Mouse (Mus musculus) midbrain, postnatal 0 days (tissue): ENCODE data around the gene Ccdc50. TPM values are rescaled to one million over a fixed set of nuclear protein-coding genes. Genes with fewer than 3 reads are reported as not detected.

Source experiments
- ATAC-seq: fragments of 200-750 bp; cut with Nextera tagmentation; 2 replicates; pipeline ENCODE4 v1.8.0; 2017; ENCODE audit warnings: moderate number of reproducible peaks, mild to moderate bottlenecking, moderate TSS enrichment, moderate library complexity; ENCODE audit not compliant: low FRiP score
- DNase-seq: peaks from one replicate; pipeline ENCODE4 v3.0.0-alpha.2; 2015; ENCODE audit warnings: low spot score
- H3K27ac ChIP-seq: fragments of 300-500 bp; sonication (generic); 2 replicates; pipeline ENCODE4 v1.5.1; 2014; ENCODE audit warnings: low read depth, mild to moderate bottlenecking, low read length, mixed read lengths
- H3K27me3 ChIP-seq: fragments of 300-500 bp; sonication (generic); 2 replicates; pipeline ENCODE4 v1.6.1; 2014; ENCODE audit warnings: low read length, control low read depth, mixed read lengths; ENCODE audit not compliant: insufficient read depth
- H3K36me3 ChIP-seq: fragments of 300-500 bp; sonication (generic); 2 replicates; pipeline ENCODE4 v1.6.1; 2014; ENCODE audit warnings: low read length, control low read depth, mixed read lengths; ENCODE audit not compliant: insufficient read depth
- H3K4me1 ChIP-seq: fragments of 300-500 bp; sonication (generic); 2 replicates; pipeline ENCODE4 v1.6.1; 2014; ENCODE audit warnings: mild to moderate bottlenecking, control low read depth, antibody characterized with exemption, low read length, mixed read lengths; ENCODE audit not compliant: insufficient read depth
- H3K4me2 ChIP-seq: fragments of 300-500 bp; sonication (generic); 2 replicates; pipeline ENCODE4 v1.6.1; 2014; ENCODE audit warnings: low read depth, mild to moderate bottlenecking, low read length, mixed read lengths; ENCODE audit not compliant: poor library complexity, severe bottlenecking
- H3K4me3 ChIP-seq: fragments of 300-500 bp; sonication (generic); 2 replicates; pipeline ENCODE4 v1.5.1; 2014; ENCODE audit warnings: low read depth, mild to moderate bottlenecking, low read length, moderate library complexity
- H3K9ac ChIP-seq: fragments of 300-500 bp; sonication (generic); replicated peaks from 2 replicates; pipeline ENCODE4 v1.6.1; 2014; ENCODE audit warnings: mild to moderate bottlenecking, low read length, moderate library complexity, mixed read lengths; ENCODE audit not compliant: poor library complexity, severe bottlenecking
- H3K9me3 ChIP-seq: fragments of 300-500 bp; sonication (generic); 2 replicates; pipeline ENCODE4 v1.6.1; 2016; ENCODE audit warnings: low read length, control low read depth
- CTCF ChIP-seq: IDR thresholded peaks from 2 replicates; pipeline ENCODE4 v1.5.1; 2016; ENCODE audit warnings: antibody characterized with exemption, mild to moderate bottlenecking
- WGBS: fragments of 180-500 bp; shearing (Covaris S2); extraction: QIAGEN DNeasy Blood & Tissue Kit; methylation state at CpG from one replicate; pipeline ENCODE4 v1.1.7; 2014; 5-methylcytosine and 5-hydroxymethylcytosine counted together
- polyA plus RNA-seq: library from polyadenylated mRNA; unstranded; fragments of >200 nt; fragmentation: Nextera tagmentation; extraction: Ambion mirVana; gene quantifications from 2 replicates; pipeline ENCODE4 v1.2.1, GENCODE M21; 2015
- total RNA-seq: library from RNA; depleted of rRNA; stranded (reverse); fragments of >200 nt; gene quantifications from 2 replicates; pipeline ENCODE4 v1.2.3, GENCODE M21; 2014

Ccdc50 gene
- total and polyA plus RNA-seq, 2 experiments from 2014 or later: 29.4 to 59.7 TPM

DNA sequence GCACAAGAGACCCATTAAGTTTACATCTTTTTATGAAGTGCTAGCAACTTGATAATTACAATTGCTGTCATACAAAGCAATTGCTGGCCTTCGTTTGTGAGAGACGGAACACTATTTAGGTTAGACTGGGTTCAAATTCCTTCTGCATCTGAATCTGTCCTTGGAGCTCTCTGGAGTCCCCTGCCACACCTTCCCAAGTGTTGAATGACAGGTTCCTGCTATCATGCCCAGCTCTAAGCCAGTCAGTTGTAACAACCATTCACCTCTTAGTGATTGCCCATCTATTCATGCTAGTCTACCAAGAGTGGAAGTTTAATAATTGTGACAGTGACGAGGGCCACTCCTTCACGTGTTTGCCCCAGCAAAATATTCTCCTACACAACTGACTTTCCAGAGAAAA is 6.5 kb upstream of the Ccdc50 start:
- Histone ChIP-seq H3K4me3 (no peak overlapping the region), H3K9me3 (no peaks in the 10 kb centered on the region), H3K27ac (no peak overlapping the region), H3K27me3 (no peaks in the 10 kb centered on the region), H3K4me2 (no peak overlapping the region), H3K9ac (no peak overlapping the region), H3K4me1 (no peaks in the 10 kb centered on the region), H3K36me3 (no peaks in the 10 kb centered on the region)
- no peak for DNase-seq
- no peak for ATAC-seq
- TF ChIP-seq CTCF: no peak
- 88% methylated on average over 4 of the region's 4 CpGs for WGBS

DNA sequence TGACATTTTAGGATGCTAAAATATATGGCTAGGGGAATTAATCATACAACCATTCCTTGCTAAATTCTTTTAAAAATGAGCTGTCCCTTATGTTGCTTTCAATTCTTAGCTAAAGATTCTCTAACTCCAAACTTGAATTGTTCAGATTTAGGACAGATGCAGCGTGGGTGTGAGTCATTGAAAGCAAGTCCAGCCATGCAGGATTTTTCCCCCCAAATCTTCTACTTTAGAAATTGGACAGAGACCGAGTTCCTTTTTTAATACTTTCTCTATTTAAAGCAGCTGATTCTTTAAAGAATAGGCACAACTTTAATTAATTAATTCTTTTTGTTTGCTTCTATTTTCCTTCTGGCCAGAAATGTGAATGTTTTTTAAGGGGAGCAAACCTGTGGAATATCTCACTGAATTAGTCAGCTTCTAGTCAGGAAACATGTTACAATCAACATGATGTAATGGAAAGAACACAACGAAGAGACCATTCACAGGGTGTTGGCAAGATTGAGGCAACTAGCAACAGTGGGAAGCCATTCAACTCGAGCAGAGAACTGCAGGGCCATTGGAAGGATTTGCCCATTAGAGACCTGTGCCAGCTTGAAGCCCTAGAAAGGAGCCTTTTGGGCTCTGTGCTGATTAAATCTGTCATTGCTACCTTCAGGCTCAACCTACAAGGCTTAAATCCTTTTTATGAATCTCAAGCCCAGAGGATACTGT is 3.6 kb upstream of the Ccdc50 start:
- H3K9me3 ChIP-seq: no peaks in the 10 kb centered on the region
- 64% methylated on average over 4 of the region's 4 CpGs for WGBS
- peak; percentile 37 for DNase-seq

DNA sequence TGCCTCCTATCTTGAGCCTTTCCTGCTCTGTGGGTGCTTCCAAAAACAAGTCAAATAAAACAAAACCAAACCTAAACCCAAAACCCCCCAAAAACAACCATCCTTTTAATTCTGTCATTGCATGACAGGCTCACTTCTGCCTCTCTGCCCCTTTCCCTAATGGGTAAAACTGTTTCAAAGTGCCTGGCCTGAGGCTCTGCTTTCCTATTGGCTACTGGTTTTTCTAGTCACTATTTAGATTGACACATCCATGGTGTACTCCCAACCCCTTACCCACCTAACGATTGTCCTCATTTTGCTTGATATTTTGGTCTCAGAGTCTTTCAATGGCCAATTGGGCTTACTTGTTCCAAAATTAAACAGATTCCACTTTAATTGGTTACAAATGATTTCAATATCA is 3.0 kb upstream of the Ccdc50 start:
- Histone ChIP-seq H3K9ac (no peak overlapping the region), H3K4me3 (no peak overlapping the region), H3K36me3 (no peaks in the 10 kb centered on the region), H3K9me3 (no peaks in the 10 kb centered on the region), H3K27ac (no peak overlapping the region), H3K4me2 (no peak overlapping the region), H3K27me3 (no peaks in the 10 kb centered on the region), H3K4me1 (peaks cover 5% of the 10 kb centered on the region; the same call in 1 of the 2 replicates)
- no peak for ATAC-seq
- no peak for DNase-seq
- no peak for TF ChIP-seq CTCF
- 74% methylated on average over 1 of the region's 1 CpGs for WGBS

More for the DNA sequence above, 3.6 kb upstream of the Ccdc50 start:
- Histone ChIP-seq H3K4me1 (peaks cover 1% of the 10 kb centered on the region; the same call in 1 of the 2 replicates), H3K27ac (no peak overlapping the region), H3K27me3 (no peaks in the 10 kb centered on the region), H3K9ac (no peak overlapping the region), H3K4me2 (no peak overlapping the region), H3K36me3 (no peaks in the 10 kb centered on the region), H3K4me3 (no peak overlapping the region)
- ATAC-seq: no peak
- TF ChIP-seq CTCF: no peak

DNA sequence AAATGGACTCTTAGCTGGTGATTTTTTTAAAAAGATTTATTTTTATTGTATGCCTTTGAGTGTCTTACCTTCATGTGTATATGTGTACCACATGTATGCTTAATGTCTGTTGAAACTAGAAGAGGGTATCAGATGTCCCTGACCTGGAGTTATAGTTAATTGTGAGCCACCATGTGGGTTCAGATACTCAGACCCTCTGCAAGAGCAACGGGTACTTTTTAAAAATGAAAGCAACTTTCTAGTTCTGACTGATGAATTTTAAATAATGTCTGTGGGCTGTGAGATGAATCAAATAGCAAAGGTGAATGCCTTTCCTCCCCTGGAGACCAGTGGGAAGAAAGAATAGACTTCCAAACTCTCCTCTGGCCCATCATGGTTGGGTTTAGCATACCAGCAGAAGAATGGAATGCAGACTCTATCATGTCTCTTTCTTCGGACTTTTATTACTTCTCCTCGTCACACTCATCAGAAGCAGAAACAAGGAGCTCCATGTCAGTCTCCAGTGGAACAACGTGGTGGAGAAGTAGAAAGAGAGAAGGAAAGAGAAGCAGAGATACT is 1.7 kb upstream of the Ccdc50 start:
- DNase-seq (no peak), ATAC-seq (no peak)
- H3K36me3 ChIP-seq: no peaks in the 10 kb centered on the region
- H3K4me1 ChIP-seq: peaks cover 8% of the 10 kb centered on the region; the same call in 1 of the 2 replicates
- no peaks in the 10 kb centered on the region for H3K27me3 ChIP-seq
- H3K4me3 ChIP-seq: no peak overlapping the region
- WGBS: 80% methylated on average over 4 of the region's 4 CpGs
- H3K9me3 ChIP-seq: no peaks in the 10 kb centered on the region
- no peak overlapping the region for H3K4me2 ChIP-seq
- no peak overlapping the region for H3K9ac ChIP-seq
- no peak for TF ChIP-seq CTCF
- H3K27ac ChIP-seq: no peak overlapping the region

DNA sequence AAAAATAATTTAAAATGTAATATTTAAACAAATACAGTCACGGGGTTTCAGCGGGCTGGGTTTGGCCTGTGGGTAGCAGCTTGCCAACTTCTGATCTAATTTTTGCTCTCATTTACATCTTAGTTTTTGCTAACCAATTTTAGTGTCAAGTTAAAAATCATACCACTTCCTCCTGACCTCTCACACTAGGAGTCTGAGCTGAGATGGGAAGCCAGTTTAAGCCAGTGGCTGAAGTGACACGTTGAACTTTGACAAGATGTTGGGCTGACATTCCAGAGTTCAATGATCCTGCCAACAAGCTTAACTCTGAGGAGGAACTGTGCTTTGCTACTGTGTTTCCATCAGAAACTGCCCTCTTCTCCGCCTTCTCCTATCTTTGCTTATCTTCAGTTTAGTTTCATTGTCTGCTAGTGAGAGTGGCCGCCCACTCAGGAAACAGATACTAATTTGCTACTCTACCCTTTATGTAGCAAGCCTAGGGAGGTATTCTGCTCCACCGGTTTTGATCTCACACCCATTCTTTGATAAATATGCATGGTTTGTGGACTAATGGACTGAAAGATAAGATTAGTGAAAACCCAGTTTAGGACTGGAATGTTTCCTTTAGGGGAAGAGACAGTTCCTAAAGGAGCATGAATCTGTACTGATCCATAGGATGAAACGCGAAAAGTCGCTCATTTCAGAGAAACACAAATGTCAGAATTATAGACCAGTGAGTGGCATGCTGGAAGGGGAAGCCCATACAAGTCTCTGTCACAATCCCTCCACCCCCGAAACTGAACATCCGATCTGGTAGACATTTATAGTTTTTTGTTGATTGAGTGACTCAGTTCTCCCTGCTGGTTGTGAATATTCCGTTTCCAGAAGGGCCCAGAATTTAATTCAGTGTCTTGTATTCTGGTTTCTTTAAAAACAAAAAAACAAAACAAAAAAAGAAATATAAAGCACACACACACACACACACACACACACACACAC is 746 bp upstream of the Ccdc50 start:
- Histone ChIP-seq H3K4me1 (peaks cover 11% of the 10 kb centered on the region; the same call in 1 of the 2 replicates), H3K27ac (peak overlapping the region; percentile 98), H3K4me2 (peak overlapping the region; percentile 59), H3K9ac (peak overlapping the region; percentile 98; the same call in 1 of the 2 replicates), H3K9me3 (no peaks in the 10 kb centered on the region), H3K27me3 (no peaks in the 10 kb centered on the region), H3K36me3 (no peaks in the 10 kb centered on the region), H3K4me3 (peak overlapping the region; percentile 76)
- DNase-seq: no peak
- no peak for TF ChIP-seq CTCF
- no peak for ATAC-seq
- WGBS: 38% methylated on average over 12 of the region's 12 CpGs
